Mouse (Mus musculus): ENCODE measurements around the gene Cerkl.

DNA sequence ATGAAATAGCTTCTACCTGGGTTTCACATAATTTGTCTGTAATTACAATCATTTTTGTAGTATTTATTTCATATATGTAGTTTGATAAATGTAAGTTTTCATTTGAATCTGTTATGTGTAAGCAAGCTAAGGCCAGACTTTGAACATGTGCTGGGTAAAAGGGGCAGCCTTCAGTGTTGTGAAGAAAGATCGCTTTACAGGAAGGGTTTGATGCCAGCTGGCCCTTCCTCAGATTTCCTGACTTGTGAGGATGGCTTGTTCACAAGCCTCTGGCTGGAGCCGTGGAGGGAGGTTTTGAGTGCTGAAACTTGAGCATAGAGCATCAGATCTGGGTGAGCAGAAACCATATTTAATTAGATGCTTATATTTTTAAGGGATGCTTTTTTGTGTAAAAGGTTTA lies 128.5 kb downstream of the Cerkl start:
- TF ChIP-seq CTCF (IDR thresholded peaks at IDR 0.05; ENCODE audit: control insufficient read depth, insufficient read depth, insufficient replicate concordance, low read depth, low read length) (no peak), POLR2A (IDR thresholded peaks at IDR 0.05; ENCODE audit: control insufficient read depth, low read depth, low read length) (no peak)
